Mouse (Mus musculus) ES-Bruce4 (cell line): ENCODE data around the gene Stk24. TPM values are rescaled to one million over a fixed set of nuclear protein-coding genes. Genes with fewer than 3 reads are reported as not detected.

Experiments
- H3K27ac ChIP-seq: 2 replicates; pipeline ENCODE4 v1.5.1; 2012; ENCODE audit warnings: low read length, inconsistent platforms; ENCODE audit not compliant: insufficient read depth
- H3K27me3 ChIP-seq: 2 replicates; pipeline ENCODE4 v1.6.1; 2012; ENCODE audit warnings: mild to moderate bottlenecking, low read length, inconsistent platforms; ENCODE audit not compliant: control insufficient read depth, poor library complexity, insufficient read depth, severe bottlenecking
- H3K36me3 ChIP-seq: 2 replicates; pipeline ENCODE4 v1.6.1; 2012; ENCODE audit warnings: inconsistent platforms, mild to moderate bottlenecking, low read length, moderate library complexity; ENCODE audit not compliant: control insufficient read depth, poor library complexity, insufficient read depth, severe bottlenecking
- H3K4me1 ChIP-seq: one replicate; pipeline ENCODE4 v1.8.1; 2011; ENCODE audit warnings: low read length; ENCODE audit not compliant: control insufficient read depth, insufficient read depth
- H3K4me3 ChIP-seq: 2 replicates; pipeline ENCODE4 v1.5.1; 2011; ENCODE audit warnings: low read depth, mild to moderate bottlenecking, low read length
- H3K9ac ChIP-seq: 2 replicates; pipeline ENCODE4 v1.6.1; 2012; ENCODE audit warnings: low read depth, mild to moderate bottlenecking, inconsistent platforms; ENCODE audit not compliant: poor library complexity, severe bottlenecking
- H3K9me3 ChIP-seq: replicated peaks from 2 replicates; pipeline ENCODE4 v1.6.1; 2012; ENCODE audit warnings: mild to moderate bottlenecking, low read length, inconsistent platforms; ENCODE audit not compliant: control insufficient read depth, poor library complexity, insufficient read depth, severe bottlenecking
- CTCF ChIP-seq: IDR thresholded peaks from one replicate; pipeline ENCODE4 v1.8.1; 2011; ENCODE audit warnings: low read depth, low read length
- EP300 ChIP-seq: IDR thresholded peaks from 2 replicates; pipeline ENCODE4 v1.6.1; 2011; ENCODE audit warnings: low read depth, low read length; ENCODE audit not compliant: insufficient read depth
- POLR2A ChIP-seq: IDR thresholded peaks from one replicate; pipeline ENCODE4 v1.8.1; 2011; ENCODE audit warnings: low read length; ENCODE audit not compliant: insufficient read depth
- polyA plus RNA-seq: library from polyadenylated mRNA; stranded (reverse); fragments of >200 nt; gene quantifications from 2 replicates; pipeline ENCODE4 v1.2.4, GENCODE M21; 2011; ENCODE audit warnings: low read depth; ENCODE audit not compliant: missing spikeins, insufficient read depth, insufficient read length

Stk24 gene
- polyA plus RNA-seq, 1 experiment = 135 TPM

GRCm38 (mm10) chr14:121378243-121379115, 1.3 kb downstream of the Stk24 start:
- Histone ChIP-seq H3K27ac (0 out of 2 replicates have a peak overlapping the region, but pooled peaks have one; percentile 9), H3K27me3 (no peaks in the 10 kb centered on the region), H3K4me1 (no peaks in the 10 kb centered on the region), H3K9ac (peak overlapping the region; percentile 88), H3K9me3 (no peaks in the 10 kb centered on the region), H3K36me3 (no peaks in the 10 kb centered on the region), H3K4me3 (peak overlapping the region; percentile 75)
- TF ChIP-seq EP300 (no peak), POLR2A (no peak), CTCF (no peak)

- Histone ChIP-seq H3K4me3 (no peak overlapping the region), H3K9me3 (no peaks in the 10 kb centered on the region), H3K27me3 (no peaks in the 10 kb centered on the region), H3K36me3 (0 out of 2 replicates have a peak, but pooled peaks cover 2% of the 10 kb centered on the region), H3K9ac (no peak overlapping the region), H3K4me1 (no peaks in the 10 kb centered on the region), H3K27ac (no peak overlapping the region)
- TF ChIP-seq POLR2A (no peak), CTCF (no peak), EP300 (no peak)
Observed at GRCm38 (mm10) chr14:121376566-121376965, 3.2 kb downstream of the Stk24 start.

GRCm38 (mm10) chr14:121373901-121374300, 5.9 kb downstream of the Stk24 start:
- no peak overlapping the region for H3K4me3 ChIP-seq
- no peaks in the 10 kb centered on the region for H3K9me3 ChIP-seq
- no peaks in the 10 kb centered on the region for H3K27me3 ChIP-seq
- no peak overlapping the region for H3K9ac ChIP-seq
- H3K27ac ChIP-seq = no peak overlapping the region
- 0 out of 2 replicates have a peak, but pooled peaks cover 2% of the 10 kb centered on the region for H3K36me3 ChIP-seq
- TF ChIP-seq EP300 = no peak
- peaks cover 5% of the 10 kb centered on the region for H3K4me1 ChIP-seq

- no peak for TF ChIP-seq EP300
- TF ChIP-seq POLR2A = no peak
- TF ChIP-seq CTCF = no peak
- Histone ChIP-seq H3K4me1 (peaks cover 5% of the 10 kb centered on the region), H3K27ac (no peak overlapping the region), H3K27me3 (no peaks in the 10 kb centered on the region), H3K36me3 (0 out of 2 replicates have a peak, but pooled peaks cover 2% of the 10 kb centered on the region), H3K9ac (no peak overlapping the region), H3K4me3 (no peak overlapping the region), H3K9me3 (no peaks in the 10 kb centered on the region)
Observed at GRCm38 (mm10) chr14:121373020-121373419, 6.8 kb downstream of the Stk24 start.

- peaks cover 5% of the 10 kb centered on the region for H3K4me1 ChIP-seq
Observed at GRCm38 (mm10) chr14:121371911-121372820, 7.6 kb downstream of the Stk24 start.

More at GRCm38 (mm10) chr14:121371911-121372820, 7.6 kb downstream of the Stk24 start:
- no peak overlapping the region for H3K4me3 ChIP-seq
- no peak overlapping the region for H3K27ac ChIP-seq
- 0 out of 2 replicates have a peak, but pooled peaks cover 2% of the 10 kb centered on the region for H3K36me3 ChIP-seq
- no peaks in the 10 kb centered on the region for H3K27me3 ChIP-seq
- H3K9ac ChIP-seq = no peak overlapping the region
- TF ChIP-seq POLR2A = no peak
- TF ChIP-seq CTCF = no peak
- no peak for TF ChIP-seq EP300
- H3K9me3 ChIP-seq = no peaks in the 10 kb centered on the region
